Mouse (Mus musculus): Measurements from ENCODE around the gene Zkscan16.

GRCm38 (mm10) chr4:58911831-58912628 is 31.4 kb upstream of the Zkscan16 start:
- 0 out of 2 replicates have a peak, but pooled peaks have one; percentile 8 for TF ChIP-seq POLR2A (IDR thresholded peaks at IDR 0.05; ENCODE audit: control insufficient read depth, extremely low read depth, insufficient read depth, low read length, poor library complexity)
- no peak; the same call in 1 of the 2 replicates for TF ChIP-seq CTCF (IDR thresholded peaks at IDR 0.05; ENCODE audit: borderline replicate concordance, control insufficient read depth, extremely low read depth, insufficient read depth, low read length, poor library complexity)
